Mouse (Mus musculus): ENCODE data around the gene Samm50.

- TF ChIP-seq CTCF (conservative IDR thresholded peaks at IDR 0.05 in 1 of 2, IDR thresholded peaks at IDR 0.05 in 1 of 2; ENCODE audit: low read depth in 2 of 2, low read length in 2 of 2): no peak
- peak; percentile 45; the same call in 1 of the 2 replicates for TF ChIP-seq BHLHE40 (IDR thresholded peaks at IDR 0.05; ENCODE audit: low read depth, low read length)
- TF ChIP-seq POLR2A (IDR thresholded peaks at IDR 0.05; ENCODE audit: low read depth, low read length): 0 out of 2 replicates have a peak, but pooled peaks have one; percentile 14
- TF ChIP-seq ZKSCAN1 (IDR thresholded peaks at IDR 0.05; ENCODE audit: borderline replicate concordance, low read depth, low read length): no peak
- no peak for TF ChIP-seq ELF1 (IDR thresholded peaks at IDR 0.05; ENCODE audit: low read depth, low read length)
- peak; percentile 69 for TF ChIP-seq EP300 (IDR thresholded peaks at IDR 0.05; ENCODE audit: low read length)
- no peak for TF ChIP-seq RCOR1 (conservative IDR thresholded peaks at IDR 0.05; ENCODE audit: low read depth, low read length)
- TF ChIP-seq GABPA (IDR thresholded peaks at IDR 0.05; ENCODE audit: insufficient replicate concordance, low read depth, low read length): no peak
- TF ChIP-seq RAD21 (IDR thresholded peaks at IDR 0.05; ENCODE audit: low read depth, low read length): no peak
Observed at GRCm38 (mm10) chr15:84218783-84219271, 26.8 kb downstream of the Samm50 start.

All from CH12.LX (cell line).